Mouse (Mus musculus) layer of hippocampus, postnatal 25 days (tissue): ENCODE measurements around the gene Hist2h2bb. TPM values are rescaled to one million over a fixed set of nuclear protein-coding genes. Genes with fewer than 3 reads are reported as not detected.
A peak's percentile ranks its signal among the peaks of the same experiment; 100 is the strongest.
"Not testable (repeated sequence)": the region's sequence is repeated elsewhere in the genome, so short reads cannot be mapped to it uniquely, and the experiment has no call there.

Experiments used
- DNase-seq, 2 experiments: peaks; one replicate each; pipeline ENCODE4 v3.0.0; 2022; ENCODE audit warnings: mixed read lengths in 2 of 2, low spot score in 1 of 2; ENCODE audit errors: extremely low spot score in 1 of 2
- total RNA-seq, 2 experiments: library from RNA; stranded (reverse); gene quantifications; 2 replicates each; pipeline ENCODE4 v1.2.3; 2021

Gene Hist2h2bb
- total RNA-seq, 2 experiments from 2014 or later, result 110 to 123 TPM

DNA sequence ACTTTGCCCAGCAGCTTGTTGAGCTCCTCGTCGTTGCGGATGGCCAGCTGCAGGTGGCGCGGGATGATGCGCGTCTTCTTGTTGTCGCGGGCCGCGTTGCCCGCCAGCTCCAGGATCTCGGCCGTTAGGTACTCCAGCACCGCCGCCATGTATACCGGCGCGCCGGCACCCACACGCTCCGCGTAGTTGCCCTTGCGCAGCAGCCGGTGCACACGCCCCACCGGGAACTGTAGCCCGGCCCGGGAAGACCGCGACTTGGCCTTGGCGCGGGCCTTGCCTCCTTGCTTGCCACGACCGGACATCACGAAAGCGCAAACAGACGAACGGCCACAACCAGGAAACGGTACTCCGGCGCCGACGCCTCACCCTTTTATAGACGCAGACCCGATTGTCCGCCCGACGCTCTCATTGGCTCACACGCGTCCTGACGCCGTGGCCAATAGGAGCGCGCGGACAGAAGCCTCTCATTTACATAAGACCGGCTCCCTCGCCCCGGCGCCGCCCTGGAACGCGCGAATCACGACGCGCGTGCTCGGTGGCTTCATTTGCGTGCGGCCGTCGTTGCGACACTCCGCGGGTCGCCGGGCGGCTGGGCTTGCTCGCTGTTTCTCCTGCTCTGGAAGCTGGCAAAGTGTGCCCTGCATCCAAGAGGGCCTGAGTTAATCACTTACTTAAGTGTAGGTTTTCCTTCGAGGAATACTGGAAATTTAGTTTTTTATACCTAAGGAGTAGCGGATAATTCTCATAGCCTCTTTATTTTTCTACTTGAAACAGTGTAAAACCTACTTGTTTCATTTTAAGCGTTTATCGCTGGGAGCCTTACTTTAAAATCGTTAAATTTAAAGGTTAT is 29.4 kb upstream of the Hist2h2bb start, which contains the start of gene Hist2h2aa2:
Gene Hist2h2aa2 (minus strand): TSS at position 328 of the 850 bp plus-strand sequence.
- DNase-seq, result peak; percentile 95 to 97

GRCm38 (mm10) chr3:96240799-96241197 is 28.8 kb upstream of the Hist2h2bb start:
- DNase-seq, result no peak

DNA sequence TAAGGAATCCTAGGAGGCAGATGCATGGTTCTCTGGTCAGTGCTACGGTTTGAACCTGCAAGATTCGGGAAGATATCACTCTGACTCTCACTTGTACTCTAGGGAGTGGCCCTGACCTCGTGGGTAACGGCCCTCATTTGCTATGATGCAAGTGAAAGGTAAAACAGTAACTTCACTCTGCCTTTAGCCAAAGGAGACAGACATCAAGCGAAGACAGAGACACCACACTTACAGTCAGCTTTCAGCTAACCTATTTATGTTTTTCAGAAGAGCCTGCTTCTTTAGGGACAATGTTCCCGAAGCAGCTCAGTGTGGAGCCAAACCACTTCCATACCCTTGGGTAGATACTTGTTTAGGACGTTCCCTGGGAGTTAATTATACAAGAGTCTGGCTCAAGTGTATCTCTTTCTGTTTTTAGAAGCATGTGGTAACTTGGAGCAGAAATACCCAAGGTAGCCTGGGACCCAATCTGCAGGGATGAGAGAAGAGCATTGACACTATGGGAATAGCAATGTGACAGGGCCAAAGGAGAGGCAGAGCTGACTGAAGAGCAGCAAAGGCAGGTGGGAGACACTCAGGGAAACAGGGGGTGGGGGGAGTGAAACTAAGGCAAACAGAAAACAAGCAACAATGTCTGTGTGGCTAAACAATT is 25.5 kb upstream of the Hist2h2bb start:
- no peak for DNase-seq

- DNase-seq, result peak; percentile 77 to 90
Observed at GRCm38 (mm10) chr3:96245003-96245886, 24.3 kb upstream of the Hist2h2bb start, which contains the start of gene Hist2h2aa1. TSS of gene Hist2h2aa1 (plus strand) at chr3:96245497.

DNA sequence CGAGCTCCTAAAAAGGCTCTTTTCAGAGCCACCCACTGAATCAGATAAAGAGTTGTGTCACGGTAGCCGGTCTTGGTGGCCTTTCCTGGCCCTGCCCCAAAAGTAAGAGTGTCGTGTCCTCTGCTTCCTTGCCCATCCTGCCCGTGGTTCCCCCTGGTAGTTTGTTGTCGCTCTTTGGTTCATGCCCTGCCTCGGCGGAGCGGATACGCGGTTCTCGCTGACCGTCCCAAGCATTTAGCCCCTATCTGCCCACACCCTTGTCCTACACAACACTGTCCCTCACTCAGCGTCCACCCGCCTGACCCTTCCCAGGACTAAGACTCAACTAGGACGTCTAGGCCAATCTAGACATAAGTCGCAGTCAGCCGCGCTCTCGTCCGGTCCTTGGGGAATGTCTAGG is 23.5 kb upstream of the Hist2h2bb start:
- not testable (repeated sequence) for DNase-seq

DNA sequence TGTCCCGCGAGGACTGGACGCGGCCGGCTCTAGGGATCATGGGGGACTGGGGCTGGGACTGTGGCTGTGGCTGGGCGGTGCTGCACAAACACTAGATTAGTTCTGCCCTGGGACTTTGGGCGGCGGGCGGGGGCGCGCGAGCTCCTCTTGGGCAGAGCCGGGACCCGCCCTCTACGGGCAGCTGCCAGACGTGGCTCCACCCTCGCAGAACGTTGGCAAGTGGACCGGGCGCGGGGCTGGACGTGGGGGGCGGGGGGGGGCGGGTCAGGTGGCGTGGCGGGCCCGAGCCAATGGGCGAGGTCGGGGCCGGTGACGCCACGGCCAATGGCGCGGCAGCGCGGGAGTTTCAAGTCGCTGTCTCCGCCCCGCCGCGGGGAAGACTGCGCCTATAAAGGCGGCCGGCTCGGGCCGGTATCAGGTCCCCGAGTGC is 23.1 kb upstream of the Hist2h2bb start, which contains the start of gene Hist2h3c1:
Gene Hist2h3c1 (plus strand): TSS at position 259 of the 430 bp plus-strand sequence.
- DNase-seq, result not testable (repeated sequence)

DNA sequence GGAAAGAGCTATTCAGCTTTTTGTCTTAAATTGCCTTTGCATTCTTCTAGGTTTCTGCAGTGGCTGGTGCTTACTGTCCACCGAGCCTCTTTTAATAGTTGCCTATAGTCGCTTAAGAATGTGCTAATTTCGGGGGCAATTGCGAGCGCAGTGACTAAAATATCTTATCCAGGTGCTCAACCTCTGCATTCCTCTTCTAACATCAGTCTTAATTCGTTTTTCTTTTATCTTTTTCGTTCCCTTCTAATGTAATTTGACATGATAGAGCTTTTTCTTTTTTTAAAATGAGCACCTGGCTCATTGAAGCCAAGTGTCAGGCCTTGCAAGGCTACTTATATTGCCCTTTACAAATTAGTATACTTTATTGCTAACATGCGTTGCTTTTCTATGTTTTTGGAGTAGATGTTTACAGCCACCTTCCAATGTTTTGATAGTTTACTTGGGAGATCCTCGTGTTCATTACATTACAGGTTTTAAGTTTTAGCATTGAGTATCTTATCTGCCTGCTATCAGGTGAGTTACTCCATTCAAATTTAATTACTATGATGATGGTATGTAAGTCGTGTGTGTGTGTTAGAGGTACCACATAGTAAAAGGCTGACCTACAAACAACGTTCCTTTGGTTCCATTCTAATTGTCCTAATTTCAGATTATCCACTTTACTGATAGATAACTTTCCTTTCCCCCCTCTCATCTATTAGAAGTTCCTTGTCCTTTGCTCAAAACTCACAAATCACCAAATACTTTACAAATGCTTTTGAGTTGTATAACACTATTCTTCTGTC is 22.0 kb upstream of the Hist2h2bb start:
- DNase-seq, result no peak

DNA sequence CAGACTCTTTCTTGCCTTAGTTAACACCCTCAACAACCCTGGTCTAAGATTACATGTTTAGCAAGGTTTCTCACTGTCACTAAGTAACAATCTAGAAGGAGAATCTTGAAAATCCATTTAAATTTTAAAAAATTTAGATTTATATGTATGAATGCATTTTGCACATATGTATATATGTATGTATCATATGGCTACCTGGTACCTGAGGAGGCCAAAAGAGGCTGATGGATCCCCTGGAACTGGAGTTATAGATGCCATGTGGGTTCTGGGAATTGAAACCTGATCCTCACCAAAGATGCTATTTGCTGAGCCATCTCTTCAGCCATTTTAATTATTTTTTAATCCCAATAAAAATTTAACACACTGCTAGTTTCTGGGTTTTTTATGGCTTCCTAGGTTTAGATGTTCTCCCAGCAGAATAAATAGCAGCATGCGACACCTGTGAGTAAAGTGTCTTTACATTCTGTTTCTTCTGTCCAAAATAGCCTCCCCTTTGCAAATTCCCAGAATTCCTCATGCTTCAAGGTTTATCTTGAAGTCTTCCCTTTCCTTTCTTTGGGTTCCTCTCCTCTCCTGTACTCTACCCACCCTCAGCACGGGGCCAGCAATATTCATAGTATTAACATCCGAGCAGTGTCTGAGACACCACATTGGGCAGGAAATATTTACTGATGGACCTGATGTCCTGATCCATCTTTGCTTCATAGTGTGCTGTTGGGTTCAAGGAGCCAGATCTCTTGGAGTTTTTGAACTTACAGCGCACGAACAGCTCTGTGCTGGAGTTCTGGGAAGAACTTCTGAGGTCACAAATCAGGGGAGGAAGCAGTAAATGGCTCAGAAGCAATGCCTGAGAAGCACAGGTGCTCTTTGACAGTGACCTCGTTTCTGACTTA is 21.2 kb upstream of the Hist2h2bb start:
- no peak for DNase-seq

GRCm38 (mm10) chr3:96249034-96249345 is 20.6 kb upstream of the Hist2h2bb start:
- no peak for DNase-seq

DNA sequence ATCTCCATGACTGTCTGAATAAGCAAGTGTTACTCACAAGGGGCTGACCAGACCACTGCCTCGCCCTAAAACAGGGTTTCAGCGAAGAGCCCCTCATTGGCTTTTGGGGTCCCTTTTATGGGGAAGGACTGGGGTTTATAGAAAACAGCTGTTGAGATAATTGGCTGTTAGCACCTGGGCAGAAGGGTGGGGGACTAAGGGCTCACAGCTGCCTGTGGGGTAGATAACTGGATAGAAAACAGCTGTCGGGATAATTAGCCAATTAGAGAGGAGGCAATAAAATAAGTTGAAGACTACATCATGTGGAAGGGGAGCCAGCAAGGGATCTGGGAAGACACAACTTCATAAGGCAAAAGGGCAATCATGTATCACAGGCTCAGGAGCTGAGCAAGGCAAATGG is 18.7 kb upstream of the Hist2h2bb start:
- DNase-seq, result no peak

- no peak for DNase-seq
Observed at GRCm38 (mm10) chr3:96251787-96252186, 17.8 kb upstream of the Hist2h2bb start.

- DNase-seq, result no peak
Observed at GRCm38 (mm10) chr3:96254683-96255355, 14.7 kb upstream of the Hist2h2bb start.

GRCm38 (mm10) chr3:96255926-96256593 is 13.5 kb upstream of the Hist2h2bb start:
- DNase-seq, result no peak

DNA sequence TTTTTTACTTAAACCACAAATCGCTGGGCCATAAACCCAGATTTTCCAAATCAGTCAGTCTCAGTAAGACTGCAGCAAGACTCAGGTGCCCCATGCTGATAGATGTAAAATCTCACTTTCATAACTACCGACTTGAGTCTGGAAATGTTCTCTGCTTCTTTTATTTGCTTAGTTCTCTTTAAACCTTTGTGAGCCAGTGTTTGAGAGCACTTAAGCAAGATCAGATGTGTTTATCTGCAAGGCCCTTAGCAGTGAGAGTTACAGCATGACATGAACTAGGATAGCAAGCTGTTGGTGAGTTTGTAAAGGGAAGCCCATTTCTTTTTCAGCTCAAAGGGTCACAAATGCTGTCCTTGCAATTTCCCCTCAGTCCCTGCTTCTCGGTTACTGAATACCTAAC is 12.4 kb upstream of the Hist2h2bb start:
- no peak for DNase-seq

DNA sequence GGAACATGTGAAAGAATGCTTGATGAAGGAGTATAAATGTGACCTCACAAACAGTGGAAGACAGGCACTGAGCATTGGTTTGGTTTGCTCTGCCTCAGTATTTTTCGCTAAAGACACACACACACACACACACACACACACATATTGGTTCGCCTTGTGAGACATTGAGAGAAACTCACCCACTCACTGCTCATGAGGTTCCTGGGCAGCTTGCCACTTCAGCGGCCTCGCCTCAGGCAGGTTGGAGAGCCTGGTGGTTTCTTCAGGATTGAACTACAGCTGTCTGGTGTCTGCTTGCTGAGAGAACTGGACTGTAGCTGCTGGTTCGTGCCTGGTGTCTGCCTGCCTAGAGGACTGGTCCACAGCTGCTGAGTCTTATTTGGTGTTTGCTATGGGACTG is 9.3 kb upstream of the Hist2h2bb start:
- DNase-seq, result no peak

GRCm38 (mm10) chr3:96261623-96262022 is 7.9 kb upstream of the Hist2h2bb start:
- no peak for DNase-seq

DNA sequence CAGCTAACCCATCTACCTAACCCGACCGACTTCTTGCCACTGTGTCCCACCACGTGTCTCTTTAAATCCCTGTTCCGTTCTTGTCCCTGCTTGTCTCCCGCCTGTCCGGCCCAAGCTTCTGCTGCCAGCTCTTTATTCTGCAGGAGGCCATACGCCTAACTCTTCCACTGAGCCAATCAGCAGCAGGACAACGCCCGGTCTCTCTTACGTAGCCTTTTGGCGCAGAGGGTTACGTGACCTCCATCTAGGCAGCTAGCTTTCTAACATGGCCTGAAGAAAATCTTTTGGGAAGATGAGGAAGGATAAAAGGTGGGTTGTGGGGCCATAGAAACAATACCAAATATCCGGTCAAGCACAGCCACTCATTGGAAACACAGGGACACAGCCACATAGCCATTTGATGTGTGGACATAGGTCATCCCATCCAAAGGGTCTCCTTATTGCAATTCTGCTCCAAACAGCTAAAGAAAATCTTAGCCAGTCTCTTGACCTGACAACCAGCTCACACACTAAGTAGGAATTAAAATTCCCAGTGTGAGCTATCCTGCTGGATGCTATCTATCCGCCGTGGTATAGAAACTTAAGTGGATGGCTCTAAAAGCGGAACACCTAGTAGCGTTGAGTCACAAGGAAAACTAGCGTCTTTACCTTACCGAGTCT is 7.2 kb upstream of the Hist2h2bb start:
- DNase-seq, result peak; percentile 54 to 57
